Mouse (Mus musculus): ENCODE results near the gene Tex12. TPM values are rescaled to one million over a fixed set of nuclear protein-coding genes. Genes with fewer than 3 reads are reported as not detected.

Gene Tex12
- polyA plus RNA-seq, 1 experiment: not detected

DNA sequence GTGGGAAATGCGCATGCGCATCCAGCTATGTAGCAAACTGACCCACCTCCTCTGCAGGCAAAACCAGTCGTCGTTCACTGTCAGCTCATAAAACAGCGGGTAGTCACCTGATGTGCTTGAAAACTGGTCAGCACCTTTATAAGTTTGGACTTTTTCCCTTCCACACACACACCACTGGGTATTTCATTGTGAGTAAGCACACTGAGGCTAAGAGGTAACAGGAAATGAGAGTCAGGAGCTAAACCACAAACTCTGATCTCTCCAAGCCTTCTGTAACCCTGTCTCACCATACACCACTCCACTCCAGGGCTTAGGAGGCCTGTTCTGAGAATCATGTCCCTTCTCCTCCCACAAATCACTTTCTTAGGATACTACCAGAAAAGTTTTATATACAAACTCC, 35.5 kb downstream of the Tex12 start:
- 89% methylated on average over 5 of the region's 5 CpGs for WGBS
- no peak for TF ChIP-seq POLR2A (IDR thresholded peaks at IDR 0.05; ENCODE audit: borderline replicate concordance, insufficient read depth, low read length)
- TF ChIP-seq CTCF (IDR thresholded peaks at IDR 0.05; ENCODE audit: borderline replicate concordance, insufficient read depth, low read depth, low read length): no peak
- Histone ChIP-seq H3K27ac (ENCODE audit: insufficient read depth, low read length) (no peak overlapping the region), H3K27me3 (ENCODE audit: control insufficient read depth, insufficient read depth, low read length) (no peaks in the 10 kb centered on the region), H3K4me1 (ENCODE audit: control insufficient read depth, insufficient read depth, low read length) (no peaks in the 10 kb centered on the region), H3K4me3 (replicated peaks; ENCODE audit: insufficient read depth, low read depth, low read length) (no peak overlapping the region)
- DNase-seq: no peak

- no peak for DNase-seq
- Histone ChIP-seq H3K27ac (ENCODE audit: insufficient read depth, low read length) (no peak overlapping the region), H3K4me3 (replicated peaks; ENCODE audit: insufficient read depth, low read depth, low read length) (no peak overlapping the region), H3K4me1 (ENCODE audit: control insufficient read depth, insufficient read depth, low read length) (no peaks in the 10 kb centered on the region), H3K27me3 (ENCODE audit: control insufficient read depth, insufficient read depth, low read length) (no peaks in the 10 kb centered on the region)
- TF ChIP-seq CTCF (IDR thresholded peaks at IDR 0.05; ENCODE audit: borderline replicate concordance, insufficient read depth, low read depth, low read length) (no peak), POLR2A (IDR thresholded peaks at IDR 0.05; ENCODE audit: borderline replicate concordance, insufficient read depth, low read length) (no peak)
- WGBS: 90% methylated on average over 5 of the region's 5 CpGs
These were observed 36.2 kb downstream of the Tex12 start for GRCm38 (mm10) chr9:50524936-50525335.

DNA sequence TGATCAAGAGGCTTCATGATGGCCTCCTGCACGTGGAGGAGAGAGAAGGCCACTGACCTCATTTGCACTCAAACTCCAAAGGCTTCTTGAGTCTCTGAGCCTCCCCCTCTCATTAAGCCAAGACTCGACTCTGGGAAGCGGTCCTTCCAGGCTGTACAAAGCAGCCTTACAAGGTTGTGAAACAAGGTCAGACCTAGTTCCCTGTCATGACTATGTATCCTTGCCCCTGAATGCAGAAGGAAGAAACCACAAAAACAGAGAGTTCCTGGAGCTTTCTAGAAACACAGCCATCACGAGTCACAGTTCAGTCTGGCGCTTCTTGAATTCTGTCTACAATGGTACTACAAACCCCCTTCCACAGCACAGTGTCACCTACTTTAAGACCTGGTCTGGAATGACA, 38.6 kb downstream of the Tex12 start:
- no peak for DNase-seq
- Histone ChIP-seq H3K27me3 (ENCODE audit: control insufficient read depth, insufficient read depth, low read length) (no peaks in the 10 kb centered on the region), H3K4me3 (replicated peaks; ENCODE audit: insufficient read depth, low read depth, low read length) (no peak overlapping the region), H3K27ac (ENCODE audit: insufficient read depth, low read length) (no peak overlapping the region), H3K4me1 (ENCODE audit: control insufficient read depth, insufficient read depth, low read length) (no peaks in the 10 kb centered on the region)
- WGBS: 84% methylated on average over 5 of the region's 5 CpGs
- TF ChIP-seq CTCF (IDR thresholded peaks at IDR 0.05; ENCODE audit: borderline replicate concordance, insufficient read depth, low read depth, low read length): no peak
- TF ChIP-seq POLR2A (IDR thresholded peaks at IDR 0.05; ENCODE audit: borderline replicate concordance, insufficient read depth, low read length): no peak

GRCm38 (mm10) chr9:50521562-50521961, 39.6 kb downstream of the Tex12 start:
- no peak for TF ChIP-seq CTCF (IDR thresholded peaks at IDR 0.05; ENCODE audit: borderline replicate concordance, insufficient read depth, low read depth, low read length)
- TF ChIP-seq POLR2A (IDR thresholded peaks at IDR 0.05; ENCODE audit: borderline replicate concordance, insufficient read depth, low read length): no peak
- Histone ChIP-seq H3K27me3 (ENCODE audit: control insufficient read depth, insufficient read depth, low read length) (no peaks in the 10 kb centered on the region), H3K27ac (ENCODE audit: insufficient read depth, low read length) (no peak overlapping the region), H3K4me3 (replicated peaks; ENCODE audit: insufficient read depth, low read depth, low read length) (no peak overlapping the region), H3K4me1 (ENCODE audit: control insufficient read depth, insufficient read depth, low read length) (no peaks in the 10 kb centered on the region)
- 53% methylated on average over 2 of the region's 2 CpGs for WGBS
- no peak for DNase-seq

- Histone ChIP-seq H3K4me3 (replicated peaks; ENCODE audit: insufficient read depth, low read depth, low read length) (no peak overlapping the region), H3K4me1 (ENCODE audit: control insufficient read depth, insufficient read depth, low read length) (no peaks in the 10 kb centered on the region), H3K27ac (ENCODE audit: insufficient read depth, low read length) (no peak overlapping the region), H3K27me3 (ENCODE audit: control insufficient read depth, insufficient read depth, low read length) (no peaks in the 10 kb centered on the region)
- TF ChIP-seq CTCF (IDR thresholded peaks at IDR 0.05; ENCODE audit: borderline replicate concordance, insufficient read depth, low read depth, low read length): no peak
- TF ChIP-seq POLR2A (IDR thresholded peaks at IDR 0.05; ENCODE audit: borderline replicate concordance, insufficient read depth, low read length): no peak
- 84% methylated on average over 6 of the region's 6 CpGs for WGBS
- DNase-seq: no peak
These were observed 40.4 kb downstream of the Tex12 start for GRCm38 (mm10) chr9:50520748-50521147.

- Histone ChIP-seq H3K27ac (ENCODE audit: insufficient read depth, low read length) (no peak overlapping the region), H3K27me3 (ENCODE audit: control insufficient read depth, insufficient read depth, low read length) (no peaks in the 10 kb centered on the region), H3K4me1 (ENCODE audit: control insufficient read depth, insufficient read depth, low read length) (no peaks in the 10 kb centered on the region), H3K4me3 (replicated peaks; ENCODE audit: insufficient read depth, low read depth, low read length) (no peak overlapping the region)
- WGBS: 25% methylated on average over 2 of the region's 2 CpGs
- DNase-seq: no peak
- TF ChIP-seq POLR2A (IDR thresholded peaks at IDR 0.05; ENCODE audit: borderline replicate concordance, insufficient read depth, low read length) (no peak), CTCF (IDR thresholded peaks at IDR 0.05; ENCODE audit: borderline replicate concordance, insufficient read depth, low read depth, low read length) (peak; percentile 23; the same call in 1 of the 2 replicates)
These were observed 42.3 kb downstream of the Tex12 start for GRCm38 (mm10) chr9:50518781-50519180.

DNA sequence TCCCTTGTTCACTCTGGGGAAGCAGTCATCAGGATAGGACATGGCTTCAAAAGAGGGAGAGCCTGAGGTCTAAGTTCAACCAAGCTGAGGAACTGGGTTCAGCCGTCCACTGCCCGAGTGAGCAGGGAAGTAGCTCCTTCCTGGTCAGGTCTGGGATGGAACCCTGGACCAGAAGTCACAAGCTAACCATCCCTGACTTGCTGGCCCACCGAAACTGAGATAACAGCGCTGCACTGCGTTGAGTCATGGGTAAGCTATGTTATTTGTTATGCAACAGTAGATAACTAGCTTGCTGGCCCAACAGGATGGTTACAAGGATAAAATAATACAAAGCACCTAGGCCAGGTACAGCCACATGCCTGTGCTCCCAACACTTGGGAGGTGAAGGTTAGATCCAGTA, 45.7 kb downstream of the Tex12 start:
- DNase-seq: no peak
- 88% methylated on average over 5 of the region's 5 CpGs for WGBS
- Histone ChIP-seq H3K4me3 (replicated peaks; ENCODE audit: insufficient read depth, low read depth, low read length) (no peak overlapping the region), H3K4me1 (ENCODE audit: control insufficient read depth, insufficient read depth, low read length) (no peaks in the 10 kb centered on the region), H3K27me3 (ENCODE audit: control insufficient read depth, insufficient read depth, low read length) (no peaks in the 10 kb centered on the region), H3K27ac (ENCODE audit: insufficient read depth, low read length) (no peak overlapping the region)
- TF ChIP-seq POLR2A (IDR thresholded peaks at IDR 0.05; ENCODE audit: borderline replicate concordance, insufficient read depth, low read length) (no peak), CTCF (IDR thresholded peaks at IDR 0.05; ENCODE audit: borderline replicate concordance, insufficient read depth, low read depth, low read length) (no peak)

DNA sequence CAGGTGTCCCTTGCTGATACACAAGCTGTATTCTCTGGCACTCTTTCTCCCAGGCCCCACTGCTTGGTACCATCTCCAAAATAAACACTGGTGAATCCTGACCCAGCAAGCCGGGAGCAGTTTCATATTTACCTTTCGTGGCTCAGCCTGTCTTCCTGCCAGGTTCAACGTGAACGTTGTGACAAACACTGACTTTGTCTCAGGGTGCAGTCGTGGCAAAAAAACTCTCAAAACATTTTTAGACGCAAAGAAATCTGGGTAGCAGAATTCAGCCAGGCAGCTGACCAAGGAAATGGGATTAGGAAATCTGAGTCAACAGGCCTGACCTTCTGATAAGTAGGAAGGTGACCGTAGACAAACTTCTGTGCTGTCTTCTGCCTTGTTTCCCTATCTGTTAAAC, 53.6 kb downstream of the Tex12 start:
- H3K27me3 ChIP-seq (ENCODE audit: control insufficient read depth, insufficient read depth, low read length): no peaks in the 10 kb centered on the region
- H3K27ac ChIP-seq (ENCODE audit: insufficient read depth, low read length): no peak overlapping the region; the same call in 1 of the 2 replicates
- 17% methylated on average over 7 of the region's 7 CpGs for WGBS
- peak in 1 of 2 experiments; percentile 42 for DNase-seq
- no peak overlapping the region for H3K4me3 ChIP-seq (replicated peaks; ENCODE audit: insufficient read depth, low read depth, low read length)
- TF ChIP-seq POLR2A (IDR thresholded peaks at IDR 0.05; ENCODE audit: borderline replicate concordance, insufficient read depth, low read length) (no peak), CTCF (IDR thresholded peaks at IDR 0.05; ENCODE audit: borderline replicate concordance, insufficient read depth, low read depth, low read length) (no peak)
- H3K4me1 ChIP-seq (ENCODE audit: control insufficient read depth, insufficient read depth, low read length): 0 out of 2 replicates have a peak, but pooled peaks cover 2% of the 10 kb centered on the region

Other genes starting within 250 kb of the Tex12 start
- 39.5 and 45.7 TPM in 2 replicates for gene Rpl10-ps3, start 216.4 kb downstream of the Tex12 start, polyA plus RNA-seq (2012; rRNA removed)
- 0.11 and 0.23 TPM in 2 replicates for gene Plet1, start 66.8 kb downstream of the Tex12 start, polyA plus RNA-seq (2012; rRNA removed)
- 51.2 and 57.0 TPM in 2 replicates for gene Pts, start 32.6 kb downstream of the Tex12 start, polyA plus RNA-seq (2012; rRNA removed)
- gene Il18, start 6.5 kb downstream of the Tex12 start, polyA plus RNA-seq (2012; rRNA removed): 30.5 and 32.9 TPM in 2 replicates
- 1.1 and 1.4 TPM in 2 replicates for gene Bco2, start 6.1 kb downstream of the Tex12 start, polyA plus RNA-seq (2012; rRNA removed)
- 193 and 205 TPM in 2 replicates for gene Sdhd, start 42.5 kb upstream of the Tex12 start, polyA plus RNA-seq (2012; rRNA removed)
- gene Timm8b, start 42.6 kb upstream of the Tex12 start, polyA plus RNA-seq (2012; rRNA removed): 481 and 504 TPM in 2 replicates
- 1.8 and 2.3 TPM in 2 replicates for gene Pih1d2, start 56.0 kb upstream of the Tex12 start, polyA plus RNA-seq (2012; rRNA removed)
- 11.4 and 12.3 TPM in 2 replicates for gene Nkapd1, start 56.1 kb upstream of the Tex12 start, polyA plus RNA-seq (2012; rRNA removed)
- gene Dlat, start 98.5 kb upstream of the Tex12 start, polyA plus RNA-seq (2012; rRNA removed): 78.4 and 82.3 TPM in 2 replicates
- 81.7 and 85.7 TPM in 2 replicates for gene Dixdc1, start 178.2 kb upstream of the Tex12 start, polyA plus RNA-seq (2012; rRNA removed)
- 3.0 and 3.8 TPM in 2 replicates for gene 2310030G06Rik, start 185.2 kb upstream of the Tex12 start, polyA plus RNA-seq (2012; rRNA removed)
- gene Cryab, start 190.0 kb upstream of the Tex12 start, polyA plus RNA-seq (2012; rRNA removed): 296 and 364 TPM in 2 replicates
- 3.2 and 3.4 TPM in 2 replicates for gene Hspb2, start 191.0 kb upstream of the Tex12 start, polyA plus RNA-seq (2012; rRNA removed)
- gene Fdxacb1, start 206.9 kb upstream of the Tex12 start, polyA plus RNA-seq (2012; rRNA removed): 7.3 and 8.0 TPM in 2 replicates
- 22.5 and 23.7 TPM in 2 replicates for gene Alg9, start 213.7 kb upstream of the Tex12 start, polyA plus RNA-seq (2012; rRNA removed)
- 84.5 and 87.8 TPM in 2 replicates for gene 1110032A03Rik, start 214.2 kb upstream of the Tex12 start, polyA plus RNA-seq (2012; rRNA removed)